Mouse (Mus musculus) heart, adult 8-10 months (tissue): ENCODE data around the gene Pla2g5. TPM values are rescaled to one million over a fixed set of nuclear protein-coding genes. Genes with fewer than 3 reads are reported as not detected.
"Not testable (repeated sequence)": the region's sequence is repeated elsewhere in the genome, so short reads cannot be mapped to it uniquely, and the experiment has no call there.

Source experiments
- DNase-seq: peaks from one replicate; pipeline ENCODE4 v3.0.0; 2022; ENCODE audit warnings: low spot score
- total RNA-seq, 4 experiments: library from RNA; stranded (reverse); gene quantifications; 2 replicates each; pipeline ENCODE4 v1.2.4; 2022

The Pla2g5 gene
- total RNA-seq: 10 to 100 TPM; 32.9 to 44.0 (median 38.3) TPM

- DNase-seq: no peak
Observed at GRCm38 (mm10) chr4:138863344-138863998, at the start of gene Pla2g5. Gene Pla2g5 (minus strand): TSS chr4:138863482.

DNA sequence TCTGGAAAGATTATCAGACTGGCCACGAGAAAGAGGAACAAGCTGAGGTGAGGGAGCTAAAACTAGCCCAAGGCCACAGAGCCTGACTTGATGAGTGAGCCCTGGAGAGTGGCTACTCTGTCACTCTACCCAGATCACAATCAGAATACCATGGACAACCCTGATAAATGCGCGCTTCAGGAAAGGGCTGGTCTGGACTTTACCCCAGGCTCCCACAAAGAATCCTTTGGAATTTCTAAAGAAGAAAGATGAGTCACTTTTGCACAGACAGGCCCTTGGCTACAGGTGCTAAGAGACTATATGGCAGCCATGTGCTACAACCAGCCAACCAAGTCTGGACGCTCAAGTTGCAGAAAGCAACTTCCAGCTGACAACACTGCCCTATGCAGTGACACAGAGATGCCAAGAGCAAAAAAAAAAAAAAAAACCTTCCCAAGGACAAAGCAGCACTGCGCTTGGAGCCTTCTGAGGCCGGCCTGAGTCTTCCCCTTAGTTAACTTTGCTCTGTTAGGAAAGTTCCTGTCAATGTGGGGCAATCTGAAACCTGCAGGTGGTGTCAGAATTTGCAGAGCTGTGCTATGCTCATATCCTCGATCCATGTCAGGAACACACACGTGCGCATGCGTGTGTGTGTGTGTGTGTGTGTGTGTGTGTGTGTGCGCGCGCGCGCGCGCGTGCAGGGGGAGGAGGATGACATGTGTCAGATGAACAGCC is 42.5 kb upstream of the Pla2g5 start:
- DNase-seq: no peak

DNA sequence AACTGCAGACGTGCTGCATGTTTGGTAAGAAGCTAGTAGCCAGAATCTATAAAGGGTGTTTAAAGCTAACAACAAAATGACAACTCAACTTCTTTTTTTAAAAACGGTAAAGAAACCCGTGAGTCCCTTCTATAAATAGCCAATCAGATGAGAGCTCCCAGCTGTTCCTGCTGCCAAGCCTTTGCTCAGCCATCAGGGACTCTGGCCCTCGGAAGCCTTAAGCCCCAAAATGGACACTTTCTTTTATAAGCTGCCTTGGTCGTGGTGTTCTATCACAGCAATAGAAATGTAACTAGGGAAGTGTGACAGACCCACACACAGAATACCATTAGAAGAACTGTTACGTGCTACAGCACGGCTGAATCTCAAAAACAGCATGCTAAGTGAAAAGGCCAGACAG is 36.1 kb upstream of the Pla2g5 start:
- no peak for DNase-seq

DNA sequence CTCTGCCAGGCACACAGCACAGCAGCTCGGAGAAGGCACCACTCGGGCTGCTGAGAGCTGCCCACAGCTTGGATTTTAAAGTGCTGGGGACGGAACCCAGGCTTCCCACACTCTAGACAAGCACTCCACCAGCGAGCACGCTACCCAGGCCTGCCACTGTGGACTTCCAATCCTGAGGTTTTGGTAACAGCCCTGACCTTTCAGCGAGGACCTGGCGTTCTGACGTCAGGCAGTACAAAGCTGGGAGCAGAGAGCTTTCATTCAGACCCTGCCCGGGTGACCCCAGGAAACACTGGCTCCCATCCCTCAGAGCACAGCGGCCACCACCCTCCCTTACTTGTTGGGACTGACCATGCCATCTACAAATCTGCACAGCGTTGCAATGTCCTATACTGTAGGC is 30.5 kb upstream of the Pla2g5 start:
- not testable (repeated sequence) for DNase-seq

DNA sequence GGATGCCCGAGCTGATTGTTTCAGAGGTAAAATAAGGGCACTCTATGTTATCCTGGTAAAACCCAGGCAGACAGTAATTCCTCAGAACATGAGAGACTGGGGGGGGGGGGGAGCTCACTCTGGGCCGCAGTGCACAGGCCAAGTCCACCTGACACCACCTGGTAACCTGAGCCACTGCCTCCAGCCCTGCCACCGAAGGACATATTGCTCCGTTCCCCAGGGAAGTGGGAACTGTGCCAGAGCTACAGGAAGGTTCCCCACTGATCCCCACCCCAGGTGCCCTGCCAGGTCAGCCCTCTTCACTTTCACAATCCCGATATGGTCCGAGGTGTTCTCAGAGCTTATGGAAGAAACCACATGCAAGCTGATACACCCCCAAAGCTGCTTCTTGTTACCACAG is 29.4 kb upstream of the Pla2g5 start:
- DNase-seq: no peak

- no peak for DNase-seq
Observed at GRCm38 (mm10) chr4:138889635-138890034, 26.4 kb upstream of the Pla2g5 start.

DNA sequence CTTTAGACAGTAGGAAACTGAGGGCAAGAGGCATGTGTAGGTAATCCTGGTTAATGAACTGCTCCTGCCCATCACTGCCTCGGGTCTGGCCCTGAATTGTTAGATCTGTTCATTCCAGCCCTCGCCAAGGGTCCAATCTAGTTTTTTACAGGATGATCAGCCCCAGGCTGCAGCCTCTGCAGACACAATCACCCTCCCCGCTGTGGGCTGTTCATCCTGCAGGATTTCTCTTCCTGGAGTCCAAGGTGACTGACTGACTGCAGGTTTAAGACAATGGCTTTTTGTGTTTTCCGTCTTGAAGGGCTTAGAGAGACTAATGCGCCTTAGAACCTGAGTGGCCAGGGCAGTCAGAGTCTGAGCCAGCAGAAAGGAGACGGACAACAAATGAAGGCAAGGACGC is 25.9 kb upstream of the Pla2g5 start:
- DNase-seq: no peak

GRCm38 (mm10) chr4:138884261-138884660 is 21.0 kb upstream of the Pla2g5 start:
- DNase-seq: peak; percentile 87

- DNase-seq: no peak
Observed at GRCm38 (mm10) chr4:138882179-138882578, 18.9 kb upstream of the Pla2g5 start.

DNA sequence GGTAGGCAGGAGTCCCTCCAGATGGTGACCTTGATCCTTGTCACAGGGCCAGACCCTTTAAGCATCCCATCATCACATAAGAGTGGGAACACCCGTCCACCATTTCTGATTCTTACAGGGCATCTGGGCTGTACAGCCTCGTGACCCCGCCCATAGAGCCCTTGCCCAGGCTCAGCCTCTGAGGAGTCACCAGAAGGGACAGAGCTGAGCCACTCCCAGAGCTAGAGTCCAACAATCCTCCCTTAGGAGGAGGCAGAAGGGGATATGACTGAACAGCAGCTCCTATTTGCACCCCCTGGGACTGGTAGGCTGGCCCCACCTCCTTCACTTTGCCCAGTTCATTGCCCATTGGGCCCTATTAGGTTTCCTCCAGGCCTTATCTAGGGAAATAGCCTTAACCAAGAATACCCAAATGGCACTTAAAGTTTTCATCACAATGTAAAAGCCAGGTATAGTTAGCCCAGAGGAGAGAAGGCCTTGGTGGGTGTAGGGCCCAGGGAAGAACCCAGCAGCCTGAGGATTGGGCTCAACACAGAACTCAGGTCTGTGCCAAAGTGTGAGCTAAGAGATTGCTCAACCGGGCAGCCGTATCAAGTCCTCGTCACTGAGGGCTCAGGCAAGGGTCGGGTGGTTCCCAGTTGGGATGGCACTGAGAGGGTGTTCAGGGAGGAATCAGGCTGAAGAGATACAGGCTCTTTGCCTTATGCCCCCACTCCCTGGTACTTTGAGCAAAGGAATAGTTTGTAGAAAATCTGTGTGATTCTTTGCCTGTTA is 17.7 kb upstream of the Pla2g5 start:
- no peak for DNase-seq

- no peak for DNase-seq
Observed at GRCm38 (mm10) chr4:138879808-138880207, 16.5 kb upstream of the Pla2g5 start.

- DNase-seq: peak; percentile 47
Observed at GRCm38 (mm10) chr4:138878783-138879182, 15.5 kb upstream of the Pla2g5 start.

- no peak for DNase-seq
Observed at GRCm38 (mm10) chr4:138877731-138878130, 14.4 kb upstream of the Pla2g5 start, which contains the start of gene Pla2g2e. Gene Pla2g2e (plus strand): TSS chr4:138877942.

GRCm38 (mm10) chr4:138875986-138876385 is 12.7 kb upstream of the Pla2g5 start:
- DNase-seq: no peak

DNA sequence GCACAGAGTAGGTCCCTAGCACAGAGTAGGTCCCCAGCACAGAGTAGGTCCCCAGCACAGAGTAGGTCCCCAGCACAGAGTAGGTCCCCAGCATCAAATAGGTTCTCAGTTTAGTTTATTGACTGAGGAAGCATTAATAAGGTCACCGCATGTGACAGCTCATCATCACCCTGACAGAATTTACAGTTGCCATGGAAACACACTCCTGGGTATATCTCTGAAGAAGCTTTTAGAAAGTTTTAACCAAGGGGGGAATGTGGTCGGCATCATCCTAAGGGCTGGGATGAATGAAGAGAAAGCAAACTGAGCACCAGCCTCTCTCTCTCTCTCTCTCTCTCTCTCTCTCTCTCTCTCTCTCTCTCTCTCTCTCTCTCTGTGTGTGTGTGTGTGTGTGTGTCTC is 12.0 kb upstream of the Pla2g5 start:
- DNase-seq: not testable (repeated sequence)

- DNase-seq: no peak
Observed at GRCm38 (mm10) chr4:138873864-138874263, 10.6 kb upstream of the Pla2g5 start, which contains the start of gene Gm13030. Gene Gm13030 (minus strand): TSS chr4:138873964.

DNA sequence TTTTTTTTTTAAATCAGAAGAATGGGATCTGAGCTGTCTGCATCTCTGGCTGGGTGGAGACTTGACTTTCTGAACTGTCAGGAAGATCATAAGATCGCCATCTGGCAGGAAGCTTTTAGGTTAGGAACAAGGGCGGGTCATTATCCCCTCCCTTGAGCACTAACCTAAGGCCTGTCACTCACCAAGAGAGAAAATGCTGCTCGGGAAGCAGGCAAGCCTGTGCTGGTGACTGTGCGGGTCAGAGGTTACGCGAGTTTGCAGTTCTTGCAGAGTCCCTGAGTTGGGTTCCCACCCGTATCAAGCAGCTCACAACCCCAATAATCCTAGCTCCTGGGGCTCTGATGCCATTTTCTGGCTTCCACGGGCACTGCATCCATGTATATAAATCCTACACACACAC is 5.4 kb upstream of the Pla2g5 start:
- DNase-seq: no peak

DNA sequence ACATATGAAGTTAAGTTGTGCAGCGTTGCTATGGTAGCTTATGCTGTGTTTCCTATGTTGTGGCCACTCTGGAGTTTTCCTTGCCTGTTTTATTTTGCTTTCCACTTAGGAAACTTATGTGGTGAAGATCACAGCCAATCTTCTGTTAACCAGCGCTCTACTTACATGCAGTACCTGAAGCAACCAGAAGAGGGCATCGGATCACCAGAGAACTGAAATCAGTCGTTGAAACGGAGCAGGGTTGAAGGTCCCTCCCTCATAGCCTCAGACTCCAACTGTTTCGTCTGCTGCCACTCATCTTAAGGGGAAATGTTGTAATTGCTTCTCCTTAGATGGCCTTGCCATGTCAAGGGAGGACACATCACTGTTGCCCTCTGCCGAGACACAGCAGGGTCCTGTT is 3.1 kb upstream of the Pla2g5 start:
- DNase-seq: peak; percentile 83

GRCm38 (mm10) chr4:138865991-138866390 is 2.7 kb upstream of the Pla2g5 start:
- no peak for DNase-seq

- no peak for DNase-seq
Observed at GRCm38 (mm10) chr4:138865092-138865491, 1.8 kb upstream of the Pla2g5 start.

- DNase-seq: no peak
Observed at GRCm38 (mm10) chr4:138859728-138860127, 3.6 kb downstream of the Pla2g5 start.

- DNase-seq: no peak
Observed at GRCm38 (mm10) chr4:138859245-138859644, 4.0 kb downstream of the Pla2g5 start.
